Mouse (Mus musculus) pancreas, adult 10 weeks (tissue): ENCODE data around the gene Saa3. TPM values are rescaled to one million over a fixed set of nuclear protein-coding genes. Genes with fewer than 3 reads are reported as not detected.

Experiments
- polyA plus RNA-seq: library from polyadenylated mRNA; stranded (reverse); fragments of 350-450 nt; fragmentation: Illumina TruSeq; extraction: RNeasy Lipid Tissue Mini Kit (QIAGEN cat#74804); gene quantifications from one replicate; pipeline ENCODE4 v1.2.3, GENCODE M21; 2015; ENCODE audit warnings: low read depth, low replicate concordance; ENCODE audit not compliant: insufficient read depth

The Saa3 gene
- polyA plus RNA-seq: 4.4 TPM

DNA sequence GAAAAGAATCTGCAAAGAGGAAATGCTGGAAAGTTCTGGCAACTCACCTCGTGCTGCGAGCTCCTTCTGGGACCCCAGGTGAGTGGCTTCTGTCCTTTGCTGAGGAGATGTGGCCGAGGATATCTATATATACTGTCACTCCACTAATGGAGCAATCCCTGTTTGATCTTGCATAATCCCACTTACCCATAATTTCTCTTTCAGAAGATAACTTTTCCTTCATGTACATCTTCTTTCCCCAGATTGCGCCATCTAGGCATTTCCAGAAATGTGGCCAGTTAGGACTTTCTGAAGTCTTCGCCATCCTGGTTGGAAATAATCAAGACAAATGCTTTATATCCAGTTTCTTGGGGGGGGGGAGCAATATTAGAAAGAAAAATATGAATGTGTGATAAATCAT lies at the start of gene Saa3:
Gene Saa3 (minus strand): TSS at position 101 of the 400 bp plus-strand sequence.

GRCm38 (mm10) chr7:46751490-46751889 lies 36.0 kb upstream of the Saa3 start, which contains the start of gene Saa2:
Gene Saa2, plus strand, starts transcription at chr7:46751790.

GRCm38 (mm10) chr7:46742880-46743279 lies 27.4 kb upstream of the Saa3 start, which contains the start of gene Saa1:
Gene Saa1, minus strand, starts transcription at chr7:46742980.

GRCm38 (mm10) chr7:46732458-46732857 lies 17.0 kb upstream of the Saa3 start, which contains the start of gene Saa4:
Gene Saa4, minus strand, starts transcription at chr7:46732603.

GRCm38 (mm10) chr7:46710390-46710844 lies 5.1 kb downstream of the Saa3 start, which contains the start of gene Saal1:
Gene Saal1, minus strand, starts transcription at chr7:46710680.

DNA sequence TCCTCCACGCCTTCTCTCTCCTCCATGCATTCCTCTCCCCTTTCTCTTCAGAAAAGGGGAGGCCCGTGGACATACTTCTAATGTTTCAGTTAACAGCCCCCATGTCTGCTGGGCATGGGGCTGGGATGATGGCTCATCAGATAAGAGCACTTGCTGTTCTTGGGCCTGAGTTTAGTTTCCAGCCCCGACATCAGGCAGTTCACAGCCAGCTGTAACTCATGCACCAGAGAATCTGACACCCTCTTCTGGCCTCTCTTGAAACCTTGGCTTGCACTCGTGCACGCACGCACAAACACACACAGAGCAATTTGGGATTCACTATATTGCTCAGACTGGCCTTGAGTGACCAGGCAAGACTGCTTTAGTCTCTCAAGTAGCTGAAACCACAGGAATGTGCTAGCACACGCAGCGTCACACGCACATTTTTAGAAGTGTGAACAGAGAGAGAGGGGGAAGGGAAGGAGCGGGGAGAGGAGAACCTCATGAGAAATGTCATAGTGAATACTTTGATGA lies 43.3 kb downstream of the Saa3 start, which contains the start of gene Tph1:
Gene Tph1 (minus strand): TSS at position 378 of the 513 bp plus-strand sequence.

Other genes with a start within 250 kb of the Saa3 start
- gene Sergef, start 75.9 kb downstream of the Saa3 start, polyA plus RNA-seq: 3.1 TPM
- not detected for gene Tph1, start 43.2 kb downstream of the Saa3 start, polyA plus RNA-seq
- gene Saal1, start 5.0 kb downstream of the Saa3 start, polyA plus RNA-seq: 1.6 TPM
- not detected for gene Saa4, start 16.9 kb upstream of the Saa3 start, polyA plus RNA-seq
- not detected for gene Saa1, start 27.3 kb upstream of the Saa3 start, polyA plus RNA-seq
- gene Saa2, start 36.1 kb upstream of the Saa3 start, polyA plus RNA-seq: not detected
- 8.7 TPM for gene Hps5, start 80.4 kb upstream of the Saa3 start, polyA plus RNA-seq
- gene Gtf2h1, start 80.4 kb upstream of the Saa3 start, polyA plus RNA-seq: 6.1 TPM
- gene Ldha, start 125.8 kb upstream of the Saa3 start, polyA plus RNA-seq: 36.2 TPM
- gene Ldhc, start 145.5 kb upstream of the Saa3 start, polyA plus RNA-seq: not detected
- gene Tsg101, start 204.3 kb upstream of the Saa3 start, polyA plus RNA-seq: 21.3 TPM
- gene Uevld, start 242.8 kb upstream of the Saa3 start, polyA plus RNA-seq: 1.8 TPM